Mouse (Mus musculus) forebrain, embryonic 16.5 days (tissue): ENCODE measurements at regions not wholly inside any gene's neighbourhood (a gene's known extent, or its start where the extent isn't known, plus 50 kb on each side); places are given as distances from the start of the nearest gene placed in this dataset.
A peak's percentile ranks its signal among the peaks of the same experiment; 100 is the strongest.

ENCODE experiments used
- ATAC-seq: fragments of 200-750 bp; cut with Nextera tagmentation; 2 replicates; pipeline ENCODE4 v1.8.0; 2017; ENCODE audit warnings: mild to moderate bottlenecking, moderate library complexity
- H3K27ac ChIP-seq: fragments of 300-500 bp; sonication (generic); 2 replicates; pipeline ENCODE4 v1.5.1; 2014; ENCODE audit warnings: low read length, control low read depth
- H3K27me3 ChIP-seq: fragments of 300-500 bp; sonication (generic); replicated peaks from 2 replicates; pipeline ENCODE4 v1.6.1; 2014; ENCODE audit warnings: low read length; ENCODE audit not compliant: control insufficient read depth, insufficient read depth
- H3K36me3 ChIP-seq: fragments of 300-500 bp; sonication (generic); 2 replicates; pipeline ENCODE4 v1.6.1; 2014; ENCODE audit not compliant: control insufficient read depth, insufficient read depth
- H3K4me1 ChIP-seq: fragments of 300-500 bp; sonication (generic); replicated peaks from 2 replicates; pipeline ENCODE4 v1.6.1; 2014; ENCODE audit warnings: low read length; ENCODE audit not compliant: control insufficient read depth, insufficient read depth
- H3K4me2 ChIP-seq: fragments of 300-500 bp; sonication (generic); 2 replicates; pipeline ENCODE4 v1.6.1; 2014; ENCODE audit warnings: mild to moderate bottlenecking, low read length, control low read depth
- H3K4me3 ChIP-seq: fragments of 300-500 bp; sonication (generic); replicated peaks from 2 replicates; pipeline ENCODE4 v1.5.1; 2014; ENCODE audit warnings: mild to moderate bottlenecking, low read length, control low read depth
- H3K9ac ChIP-seq: fragments of 300-500 bp; sonication (generic); replicated peaks from 2 replicates; pipeline ENCODE4 v1.6.1; 2014; ENCODE audit warnings: low read depth, low read length, control low read depth
- H3K9me3 ChIP-seq: fragments of 300-500 bp; sonication (generic); 2 replicates; pipeline ENCODE4 v1.6.1; 2016; ENCODE audit warnings: low read length; ENCODE audit not compliant: control insufficient read depth
- WGBS: fragments of 180-500 bp; shearing (Covaris S2); extraction: QIAGEN DNeasy Blood & Tissue Kit; methylation state at CpG from one replicate; pipeline ENCODE4 v1.1.7; 2014; 5-methylcytosine and 5-hydroxymethylcytosine counted together

GRCm38 (mm10) chr10:44818615-44819014 is 248.4 kb upstream of the Prep start:
- 90% methylated on average over 1 of the region's 1 CpGs for WGBS
- no peak overlapping the region for H3K4me3 ChIP-seq
- H3K36me3 ChIP-seq, result no peaks in the 10 kb centered on the region

GRCm38 (mm10) chr10:44796205-44796604 is 267.9 kb upstream of the Prdm1 start:
- no peak overlapping the region for H3K4me3 ChIP-seq
- 67% methylated on average over 1 of the region's 1 CpGs for WGBS
- H3K27ac ChIP-seq, result no peak overlapping the region
- H3K27me3 ChIP-seq, result no peaks in the 10 kb centered on the region
- H3K36me3 ChIP-seq, result no peaks in the 10 kb centered on the region
- H3K4me2 ChIP-seq, result no peak overlapping the region
- no peak for ATAC-seq
- no peak overlapping the region for H3K9ac ChIP-seq
- peaks cover 2% of the 10 kb centered on the region; the same call in 1 of the 2 replicates for H3K9me3 ChIP-seq
- H3K4me1 ChIP-seq, result no peaks in the 10 kb centered on the region

More at GRCm38 (mm10) chr10:44818615-44819014, 248.4 kb upstream of the Prep start:
- Histone ChIP-seq H3K9me3 (no peaks in the 10 kb centered on the region), H3K27me3 (no peaks in the 10 kb centered on the region), H3K27ac (no peak overlapping the region), H3K4me2 (no peak overlapping the region), H3K9ac (no peak overlapping the region), H3K4me1 (no peaks in the 10 kb centered on the region)
- no peak for ATAC-seq

GRCm38 (mm10) chr10:44785386-44785785 is 257.1 kb upstream of the Prdm1 start:
- Histone ChIP-seq H3K9me3 (no peaks in the 10 kb centered on the region), H3K4me2 (no peak overlapping the region), H3K27ac (no peak overlapping the region), H3K4me3 (no peak overlapping the region), H3K36me3 (no peaks in the 10 kb centered on the region), H3K27me3 (no peaks in the 10 kb centered on the region), H3K9ac (no peak overlapping the region), H3K4me1 (no peaks in the 10 kb centered on the region)
- ATAC-seq, result peak; percentile 92
- WGBS, result 17% methylated on average over 6 of the region's 6 CpGs

- no peak for ATAC-seq
- Histone ChIP-seq H3K4me1 (0 out of 2 replicates have a peak, but pooled peaks cover 3% of the 10 kb centered on the region), H3K27ac (no peak overlapping the region), H3K36me3 (no peaks in the 10 kb centered on the region), H3K9me3 (no peaks in the 10 kb centered on the region), H3K4me3 (no peak overlapping the region), H3K4me2 (no peak overlapping the region), H3K27me3 (no peaks in the 10 kb centered on the region), H3K9ac (no peak overlapping the region)
- 82% methylated on average over 5 of the region's 5 CpGs for WGBS
Measured at GRCm38 (mm10) chr10:44780381-44780958, 252.2 kb upstream of the Prdm1 start.

- H3K9ac ChIP-seq, result no peak overlapping the region
- H3K9me3 ChIP-seq, result no peaks in the 10 kb centered on the region
- 44% methylated on average over 8 of the region's 8 CpGs for WGBS
- no peak overlapping the region for H3K4me2 ChIP-seq
- no peaks in the 10 kb centered on the region for H3K27me3 ChIP-seq
- H3K4me3 ChIP-seq, result no peak overlapping the region
- H3K27ac ChIP-seq, result no peak overlapping the region
- H3K4me1 ChIP-seq, result 0 out of 2 replicates have a peak, but pooled peaks cover 3% of the 10 kb centered on the region
- no peaks in the 10 kb centered on the region for H3K36me3 ChIP-seq
- ATAC-seq, result no peak
Measured at GRCm38 (mm10) chr10:44779568-44780207, 251.4 kb upstream of the Prdm1 start.

GRCm38 (mm10) chr10:44777214-44777613 is 248.9 kb upstream of the Prdm1 start:
- H3K4me1 ChIP-seq, result 0 out of 2 replicates have a peak, but pooled peaks cover 3% of the 10 kb centered on the region
- H3K4me2 ChIP-seq, result no peak overlapping the region
- no peak overlapping the region for H3K27ac ChIP-seq
- no peaks in the 10 kb centered on the region for H3K27me3 ChIP-seq
- no peak overlapping the region for H3K9ac ChIP-seq
- H3K36me3 ChIP-seq, result no peaks in the 10 kb centered on the region
- no peaks in the 10 kb centered on the region for H3K9me3 ChIP-seq
- no peak for ATAC-seq
- 99% methylated on average over 2 of the region's 2 CpGs for WGBS
- H3K4me3 ChIP-seq, result no peak overlapping the region

- no peaks in the 10 kb centered on the region for H3K36me3 ChIP-seq
- no peaks in the 10 kb centered on the region for H3K27me3 ChIP-seq
- no peak overlapping the region for H3K27ac ChIP-seq
- H3K9ac ChIP-seq, result no peak overlapping the region
- no peaks in the 10 kb centered on the region for H3K9me3 ChIP-seq
- 0 out of 2 replicates have a peak, but pooled peaks cover 3% of the 10 kb centered on the region for H3K4me1 ChIP-seq
- whole genome bisulfite sequencing, result 64% methylated on average over 2 of the region's 2 CpGs
- no peak overlapping the region for H3K4me2 ChIP-seq
- no peak overlapping the region for H3K4me3 ChIP-seq
- no peak for ATAC-seq
Measured at GRCm38 (mm10) chr10:44776175-44776574, 247.9 kb upstream of the Prdm1 start.

GRCm38 (mm10) chr10:44765527-44765926 is 237.2 kb upstream of the Prdm1 start:
- H3K4me3 ChIP-seq, result no peak overlapping the region
- no peak overlapping the region for H3K4me2 ChIP-seq
- H3K36me3 ChIP-seq, result no peaks in the 10 kb centered on the region
- H3K9ac ChIP-seq, result no peak overlapping the region
- H3K9me3 ChIP-seq, result no peaks in the 10 kb centered on the region
- no peaks in the 10 kb centered on the region for H3K27me3 ChIP-seq
- 90% methylated on average over 3 of the region's 3 CpGs for WGBS
- no peak for ATAC-seq
- H3K4me1 ChIP-seq, result no peaks in the 10 kb centered on the region
- H3K27ac ChIP-seq, result no peak overlapping the region

GRCm38 (mm10) chr10:44763102-44763501 is 234.8 kb upstream of the Prdm1 start:
- no peak overlapping the region for H3K9ac ChIP-seq
- 52% methylated on average over 3 of the region's 3 CpGs for WGBS
- H3K36me3 ChIP-seq, result no peaks in the 10 kb centered on the region
- H3K27ac ChIP-seq, result no peak overlapping the region
- H3K4me1 ChIP-seq, result no peaks in the 10 kb centered on the region
- no peaks in the 10 kb centered on the region for H3K9me3 ChIP-seq
- ATAC-seq, result no peak
- H3K4me2 ChIP-seq, result no peak overlapping the region
- H3K27me3 ChIP-seq, result no peaks in the 10 kb centered on the region
- H3K4me3 ChIP-seq, result no peak overlapping the region
